Mouse (Mus musculus) frontal cortex, adult 2 months (tissue): ENCODE measurements around the gene Cdk2ap2. TPM values are rescaled to one million over a fixed set of nuclear protein-coding genes. Genes with fewer than 3 reads are reported as not detected.
"Not testable (repeated sequence)": the region's sequence is repeated elsewhere in the genome, so short reads cannot be mapped to it uniquely, and the experiment has no call there.

ENCODE experiments used
- DNase-seq, 2 experiments: peaks; one replicate each; pipeline ENCODE4 v3.0.0; 2022; ENCODE audit warnings: low spot score in 1 of 2; ENCODE audit errors: extremely low spot score in 1 of 2
- polyA plus RNA-seq: library from polyadenylated mRNA; depleted of rRNA; stranded (reverse); fragments of >200 nt; gene quantifications from 2 replicates; pipeline ENCODE4 v1.2.3, GENCODE M21; 2012

The Cdk2ap2 gene
- polyA plus RNA-seq, 1 experiment, result 50.3 TPM

DNA sequence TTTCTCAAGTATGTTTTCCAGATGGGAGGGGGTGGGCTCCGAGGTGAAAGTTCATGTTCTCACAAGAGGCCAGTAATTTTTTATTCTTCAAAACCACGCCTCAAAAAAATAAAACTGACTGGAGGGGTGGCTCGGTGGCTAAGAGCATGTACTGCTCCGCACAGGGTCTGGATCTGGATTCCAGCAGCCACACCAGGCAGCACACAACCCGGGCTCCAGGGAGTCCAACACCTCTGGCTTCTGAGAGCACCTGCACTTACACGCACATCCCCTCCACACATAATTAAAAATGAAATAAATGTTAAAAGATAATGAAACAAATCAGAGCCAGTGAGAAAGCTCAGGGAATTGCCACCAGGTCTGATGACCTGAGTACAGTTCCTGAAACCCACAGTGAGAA, 30.7 kb upstream of the Cdk2ap2 start:
- DNase-seq, result no peak

DNA sequence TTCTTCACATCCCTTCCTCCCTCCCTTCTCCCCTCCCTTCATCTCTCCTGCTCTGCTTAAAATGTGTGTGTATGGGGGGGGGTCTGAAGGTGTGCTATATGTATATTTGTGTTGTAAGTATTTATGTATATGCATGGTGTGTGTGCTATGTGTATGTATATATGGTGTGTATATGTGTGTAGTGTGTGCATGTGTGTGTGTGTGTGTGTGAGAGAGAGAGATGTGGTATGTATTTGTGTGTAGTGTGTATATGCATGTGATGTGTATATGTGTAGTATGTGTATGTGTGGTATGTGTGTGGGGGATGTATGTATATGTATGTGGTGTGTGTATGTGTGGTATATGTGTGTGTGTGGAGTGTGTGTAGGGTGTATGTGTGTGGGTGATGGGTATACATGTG, 30.1 kb upstream of the Cdk2ap2 start:
- no peak for DNase-seq

DNA sequence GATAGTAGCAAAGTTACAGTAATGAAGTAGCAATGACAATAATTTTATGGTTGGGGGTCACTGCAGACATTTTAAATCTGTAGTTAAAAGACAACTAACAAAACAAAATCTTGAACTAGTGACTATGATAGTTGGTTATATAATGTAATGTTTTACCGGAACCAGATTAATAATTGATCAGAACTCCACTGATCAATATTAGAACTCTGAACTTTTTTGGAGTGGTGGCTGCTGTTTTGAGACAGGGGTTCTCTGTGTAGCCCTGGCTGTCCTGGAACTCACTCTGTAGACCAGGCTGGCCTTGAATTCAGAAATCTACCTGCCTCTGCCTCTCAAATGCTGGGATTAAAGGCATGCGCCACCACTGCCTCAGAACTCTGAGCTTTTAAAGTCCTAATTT, 28.7 kb upstream of the Cdk2ap2 start:
- DNase-seq, result not testable (repeated sequence)

DNA sequence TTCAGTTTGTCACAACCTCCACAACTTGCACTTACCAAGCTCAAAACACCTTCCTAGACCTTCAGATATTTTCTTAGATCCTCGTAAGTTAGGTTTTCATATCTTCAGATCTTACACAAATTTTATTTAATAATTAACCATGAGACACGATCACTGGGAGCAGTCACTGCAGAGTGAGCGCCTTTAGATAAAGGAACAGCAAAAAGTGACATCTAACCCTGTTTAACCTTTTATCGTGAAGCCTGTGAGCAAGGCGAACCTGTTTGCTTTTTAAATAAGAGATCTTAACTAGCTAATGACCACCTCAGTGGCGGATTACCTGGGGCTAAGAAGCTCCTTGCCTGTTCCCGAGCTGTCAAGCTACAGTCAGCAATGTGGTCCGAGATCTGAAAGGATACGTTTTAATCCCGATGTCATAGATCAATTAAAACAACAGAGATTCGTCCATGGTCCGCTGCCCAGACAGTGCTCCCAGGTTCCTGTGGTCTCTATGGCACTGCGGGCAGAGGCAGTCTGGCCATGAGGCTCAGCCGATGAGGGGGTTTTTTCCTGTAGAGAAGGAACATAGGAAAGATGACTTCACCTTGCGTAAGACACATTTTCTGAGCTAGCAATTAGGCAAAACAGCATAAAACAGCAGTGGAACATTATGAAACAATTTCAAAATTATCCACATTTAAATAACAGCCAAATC, 28.1 kb upstream of the Cdk2ap2 start:
- DNase-seq, result no peak

DNA sequence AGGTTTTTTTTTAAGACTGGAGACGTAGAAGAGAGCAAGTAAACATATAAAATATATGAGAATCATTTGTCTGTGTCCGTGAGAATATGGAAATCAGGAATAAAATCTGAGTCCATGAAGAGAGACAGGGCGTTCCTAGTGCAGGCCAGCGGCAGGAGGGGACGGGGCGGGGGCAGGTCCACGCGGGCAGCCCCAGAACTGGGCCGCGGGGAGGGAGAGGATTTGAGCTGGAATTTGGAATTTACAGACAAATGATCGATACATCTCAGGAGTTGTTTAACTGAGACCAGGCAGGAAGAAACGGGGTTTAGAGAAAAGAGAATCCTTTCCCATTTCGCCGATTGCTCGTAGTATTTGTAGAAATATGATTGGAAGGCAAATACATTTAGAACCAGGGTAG, 26.7 kb upstream of the Cdk2ap2 start:
- no peak for DNase-seq

DNA sequence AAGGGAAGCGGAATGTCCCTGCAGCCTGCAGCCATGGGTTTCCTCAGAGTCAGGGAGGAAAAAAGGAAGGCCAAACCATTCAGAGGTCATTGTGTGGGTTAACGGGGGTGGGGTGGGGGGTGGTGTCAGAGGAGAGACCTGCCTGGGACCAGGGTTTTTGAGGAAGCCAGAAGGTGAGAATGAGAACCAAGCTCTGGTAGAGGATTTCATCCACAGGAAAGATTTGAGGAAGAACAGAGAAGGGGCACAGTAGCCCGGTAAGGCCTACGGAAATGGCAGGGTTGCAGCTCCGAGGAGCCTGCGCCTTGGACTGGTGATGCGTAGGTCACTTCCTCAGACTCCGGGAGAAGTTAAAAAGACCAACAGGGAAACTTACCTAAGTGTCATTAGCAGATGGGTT, 26.2 kb upstream of the Cdk2ap2 start:
- DNase-seq, result no peak

DNA sequence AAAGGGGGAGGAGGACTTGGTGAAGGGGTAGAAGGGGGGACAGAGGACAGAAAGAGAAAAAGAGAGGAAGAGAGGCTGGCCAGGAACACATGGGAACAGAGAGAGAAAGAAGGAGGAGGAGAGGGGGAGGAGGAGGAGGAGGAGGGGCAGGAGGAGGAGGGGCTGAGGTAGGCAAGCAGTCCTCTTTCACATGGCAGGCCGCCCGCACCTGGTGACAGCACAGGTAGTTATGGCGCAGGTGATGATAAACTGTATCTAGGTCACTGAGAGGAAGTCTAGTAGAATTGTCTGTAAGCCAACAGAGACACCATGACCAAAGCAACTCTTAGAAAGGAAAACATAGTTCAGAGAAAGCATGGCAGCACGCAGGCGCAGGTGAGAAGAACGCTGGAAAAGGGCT, 25.6 kb upstream of the Cdk2ap2 start:
- no peak for DNase-seq

DNA sequence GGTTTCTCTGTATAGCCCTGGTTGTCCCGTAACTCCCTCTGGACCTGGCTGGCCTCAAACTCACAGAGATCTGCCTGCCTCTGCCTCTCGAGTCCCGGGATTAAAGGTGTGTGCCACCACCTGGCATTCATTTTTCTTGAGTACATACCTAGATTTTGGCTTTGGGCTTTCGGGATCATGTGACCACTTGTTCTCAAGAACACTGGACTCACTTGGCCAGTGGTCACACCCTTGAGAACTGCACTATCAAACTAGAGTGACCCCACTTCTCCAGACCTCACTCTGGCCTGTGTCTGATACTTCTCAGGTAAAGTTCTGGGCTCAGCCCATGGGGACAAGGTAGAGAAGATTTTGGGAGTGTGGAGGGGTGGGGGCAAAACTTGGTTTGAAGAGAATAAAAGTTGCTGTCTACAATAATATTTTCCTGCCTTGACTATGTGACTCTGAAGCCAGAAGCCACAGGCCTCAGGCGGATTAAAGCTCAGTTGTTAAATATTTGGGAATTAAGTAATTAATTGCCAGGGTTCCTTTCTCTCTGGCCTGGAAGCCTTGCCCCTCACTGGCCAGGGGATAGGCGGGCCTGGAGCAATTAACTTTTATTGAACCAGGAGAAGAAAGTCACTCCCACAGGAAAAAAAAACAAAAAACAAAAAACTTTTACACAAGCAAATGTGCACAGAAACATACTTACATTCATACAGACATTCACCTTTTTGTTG, 24.1 kb upstream of the Cdk2ap2 start:
- no peak for DNase-seq

DNA sequence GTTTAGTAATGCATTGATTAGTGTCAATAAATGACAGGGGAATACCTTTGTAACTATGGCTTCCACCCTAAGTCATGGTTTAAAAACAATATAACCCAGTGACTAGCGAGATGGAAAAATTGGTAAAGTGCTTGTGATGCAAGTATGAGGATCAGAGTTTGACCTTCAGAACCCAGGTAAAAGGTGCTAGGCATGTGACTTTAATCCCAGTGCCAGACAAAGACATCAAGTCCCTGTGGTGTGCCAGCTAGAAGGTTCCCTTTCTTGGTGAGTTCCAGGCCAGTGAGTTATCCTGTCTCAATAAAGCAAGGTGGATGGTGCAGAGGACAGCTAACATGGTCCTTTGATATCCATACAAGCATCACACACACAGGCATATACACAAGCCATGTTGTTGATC, 21.5 kb upstream of the Cdk2ap2 start:
- no peak for DNase-seq

DNA sequence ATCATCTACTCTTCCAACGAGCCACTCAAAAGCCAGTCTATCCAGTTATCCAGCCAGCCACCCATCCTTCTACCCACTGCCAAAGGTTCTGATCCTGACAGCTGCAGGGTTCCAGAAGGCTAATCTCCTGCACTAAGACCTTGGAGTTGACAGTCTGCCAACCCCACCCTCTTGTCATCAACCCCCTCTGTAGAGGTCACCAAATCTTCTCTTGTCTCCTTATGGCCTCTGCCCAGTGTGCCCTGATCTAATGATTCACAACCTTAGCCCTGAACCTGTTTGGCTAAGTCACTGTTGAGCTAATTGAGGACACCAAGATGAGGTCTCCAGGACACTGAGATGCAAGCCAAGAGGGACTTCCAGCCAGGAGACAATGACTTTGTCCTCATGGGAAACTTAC, 17.4 kb upstream of the Cdk2ap2 start:
- no peak for DNase-seq

DNA sequence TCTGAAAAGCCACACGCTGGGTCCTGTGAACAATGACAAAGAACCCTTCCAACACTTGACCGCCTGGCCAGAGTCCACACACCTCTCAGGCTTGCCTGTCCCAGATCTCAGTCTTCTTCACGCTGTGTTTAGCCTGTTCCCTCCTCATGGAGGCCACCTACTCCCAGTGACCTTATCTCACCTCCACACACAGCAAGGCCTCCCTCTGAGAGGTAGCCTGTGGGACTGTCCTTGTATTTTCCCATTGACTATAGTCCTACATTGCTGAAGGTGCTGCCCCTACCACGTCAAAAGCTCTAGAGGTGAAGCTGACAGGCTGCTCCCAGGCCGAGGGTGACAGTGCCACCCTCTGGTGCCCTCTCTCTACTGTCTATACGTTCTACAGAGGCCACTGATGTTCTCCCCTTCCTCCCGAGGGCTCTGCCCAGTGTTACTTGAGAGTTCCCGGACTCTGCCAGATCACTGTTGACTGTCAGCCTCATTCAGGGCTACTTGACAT, 16.4 kb upstream of the Cdk2ap2 start:
- DNase-seq, result no peak

DNA sequence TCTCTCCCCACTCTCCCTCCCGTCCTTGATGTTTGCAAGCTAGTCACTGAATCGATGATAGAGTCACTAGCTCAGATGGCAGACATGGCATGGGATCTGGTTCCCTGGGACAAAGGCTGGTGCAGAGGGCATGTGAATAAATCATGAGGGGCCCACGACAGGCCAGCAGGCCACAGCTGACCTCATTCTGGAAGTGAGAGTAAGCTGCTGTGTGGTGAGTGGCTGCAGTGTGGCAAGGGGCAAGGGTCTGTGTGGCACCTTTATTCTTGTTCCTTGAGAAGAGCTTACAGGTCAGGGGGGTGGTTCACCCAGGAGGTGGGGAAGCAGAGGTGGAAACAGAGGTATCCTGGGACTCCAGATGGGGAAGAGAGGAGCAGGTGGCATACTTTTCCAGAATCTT, 15.6 kb upstream of the Cdk2ap2 start, which contains the start of gene Cabp2:
Cabp2 (plus strand) TSS at position 185 of the 400 bp plus-strand sequence.
- DNase-seq, result no peak

DNA sequence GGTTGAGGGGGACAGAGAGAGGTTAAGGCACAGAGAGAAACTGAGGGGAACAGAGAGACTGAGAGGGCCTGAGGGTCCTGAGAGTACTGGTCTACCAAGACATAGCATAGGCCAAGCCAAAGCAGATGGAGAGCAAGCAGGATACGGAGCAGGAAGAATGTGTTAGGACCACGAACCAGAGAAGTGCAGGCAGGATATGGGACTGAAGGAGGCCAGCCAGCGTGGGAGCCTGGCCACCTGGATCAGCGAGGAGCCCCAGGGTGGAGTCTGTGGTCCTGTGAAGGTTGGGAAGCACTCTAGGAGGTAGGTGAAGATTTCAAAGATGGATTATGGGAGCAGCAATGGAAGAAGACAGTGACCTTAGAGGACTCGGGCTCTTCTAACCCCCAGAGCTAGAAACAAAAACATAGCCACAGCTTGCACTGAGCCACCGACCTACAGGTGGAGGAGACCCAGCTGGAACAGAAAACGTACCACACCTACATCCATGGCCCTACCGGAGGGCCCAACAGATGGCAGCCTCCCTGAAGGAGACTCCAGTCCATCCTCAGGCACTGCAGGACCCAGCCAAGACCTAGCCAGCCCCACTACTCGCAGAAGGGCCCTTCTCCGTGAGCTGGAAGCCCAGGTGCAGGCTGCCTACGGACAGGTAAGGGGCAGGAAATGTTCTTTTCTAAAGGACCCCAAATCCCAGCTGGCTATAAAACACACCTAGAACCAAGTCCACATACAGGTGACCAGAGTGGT, 14.6 kb upstream of the Cdk2ap2 start:
- no peak for DNase-seq

DNA sequence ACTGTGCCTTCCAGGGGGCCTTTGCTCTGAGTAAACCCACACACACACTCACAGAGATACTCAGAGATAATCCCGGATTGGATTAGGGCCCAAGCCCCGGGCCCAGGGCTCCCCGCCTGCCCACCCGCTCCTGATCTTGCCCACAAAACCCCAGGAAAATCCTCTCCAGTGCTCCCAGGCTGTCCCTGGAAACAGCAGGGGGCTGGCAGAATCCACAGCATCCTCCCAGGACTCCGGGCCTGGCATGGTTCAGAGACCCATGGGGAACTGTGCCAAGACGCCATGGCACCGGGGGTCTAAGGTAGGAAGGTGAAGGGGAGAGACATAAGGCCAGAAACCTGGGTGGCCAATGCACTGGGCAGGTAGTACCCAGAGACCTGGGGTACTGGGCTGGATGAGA, 13.7 kb upstream of the Cdk2ap2 start:
- no peak for DNase-seq

DNA sequence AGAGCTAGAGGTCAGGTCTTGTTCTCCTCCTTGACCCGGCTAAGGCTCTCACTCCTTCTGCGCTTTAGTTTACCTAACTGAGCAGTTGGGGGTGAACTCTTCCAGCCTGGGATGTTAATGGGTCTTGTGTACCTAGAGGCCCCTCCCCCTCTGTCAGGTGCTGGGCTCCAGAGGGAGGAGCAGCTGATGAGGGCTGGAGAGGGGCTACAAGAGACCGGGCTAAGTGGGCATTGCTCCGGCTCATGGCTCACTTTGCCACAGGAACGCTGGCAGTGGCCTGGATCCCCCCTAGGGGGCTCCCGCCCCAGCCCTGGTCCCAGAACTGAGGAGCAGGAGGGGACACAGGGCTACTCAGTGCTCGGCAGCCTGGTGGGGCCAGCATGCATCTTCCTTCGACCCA, 13.2 kb upstream of the Cdk2ap2 start:
- no peak for DNase-seq

DNA sequence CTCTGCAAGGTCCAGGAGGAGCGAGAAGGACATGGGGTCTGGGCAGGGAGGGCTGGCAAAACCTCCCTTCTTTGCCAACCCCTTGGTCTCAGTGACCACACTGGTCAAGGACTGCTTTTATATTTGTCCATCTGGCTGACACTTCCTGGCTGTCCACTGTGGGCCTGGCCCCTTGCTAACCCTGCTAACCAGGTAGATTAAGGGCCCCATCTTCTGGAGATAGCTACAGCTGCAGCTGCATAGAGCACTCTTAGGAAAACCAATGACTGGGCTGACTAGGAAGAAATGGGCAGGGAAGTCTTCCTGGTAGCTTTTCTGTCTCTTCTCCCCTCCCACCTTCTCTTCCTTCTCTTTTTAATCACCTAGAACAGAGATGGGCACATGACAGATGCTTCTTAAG, 12.0 kb upstream of the Cdk2ap2 start:
- DNase-seq, result no peak

DNA sequence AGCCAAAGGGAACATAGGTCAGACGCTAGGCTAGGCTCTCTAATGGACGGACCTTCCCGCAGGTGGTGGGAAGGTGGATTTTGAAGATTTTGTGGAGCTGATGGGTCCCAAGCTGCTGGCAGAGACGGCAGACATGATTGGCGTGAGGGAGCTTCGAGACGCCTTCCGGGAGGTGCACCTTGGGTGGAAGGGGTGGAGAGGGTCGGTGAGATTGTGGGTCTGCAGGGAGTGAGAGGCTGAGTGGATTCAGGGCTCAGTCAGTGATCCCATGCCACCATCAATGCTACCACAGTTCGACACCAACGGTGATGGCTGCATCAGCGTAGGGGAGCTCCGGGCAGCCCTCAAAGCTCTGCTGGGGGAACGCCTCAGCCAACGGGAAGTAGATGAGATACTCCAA, 10.8 kb upstream of the Cdk2ap2 start:
- DNase-seq, result no peak

DNA sequence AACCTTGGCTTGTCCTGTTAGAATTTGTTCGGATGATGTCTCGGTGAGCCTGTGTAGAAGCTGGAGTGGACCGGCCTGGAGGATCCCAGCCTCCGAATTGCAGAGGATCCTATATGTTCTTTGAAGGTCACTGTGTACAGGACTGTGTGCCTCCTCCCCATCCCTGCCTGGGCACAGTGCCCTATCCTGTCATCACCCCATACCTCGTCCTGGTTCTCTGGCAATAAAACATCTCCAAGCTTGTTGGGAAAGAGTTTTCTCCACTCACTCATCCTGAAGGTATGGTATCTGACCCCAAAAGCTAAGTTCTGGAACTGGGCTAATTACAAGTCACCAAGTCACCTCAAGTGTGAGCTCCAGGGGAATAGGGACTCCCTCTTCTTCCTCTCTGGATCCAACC, 9.9 kb upstream of the Cdk2ap2 start:
- DNase-seq, result no peak

DNA sequence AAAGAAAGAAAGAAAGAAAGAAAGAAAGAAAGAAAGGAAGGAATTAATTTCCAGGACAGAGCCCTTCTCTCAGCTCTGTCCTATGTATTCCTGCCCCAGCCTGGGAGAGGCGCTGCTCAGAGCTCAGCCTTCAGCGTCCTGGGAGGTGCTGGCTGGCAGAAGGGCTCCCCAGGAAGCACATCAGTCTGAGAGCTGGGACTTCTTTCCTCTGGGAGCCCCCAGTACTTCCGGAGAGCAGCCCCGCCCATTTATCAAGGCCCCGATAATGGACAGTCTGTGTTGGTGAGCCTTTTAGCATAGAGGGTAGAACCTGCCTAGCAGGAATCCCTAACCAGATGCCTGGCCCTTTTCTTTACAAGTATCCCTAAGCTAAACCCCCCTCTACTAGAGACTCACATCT, 8.8 kb upstream of the Cdk2ap2 start:
- DNase-seq, result no peak

DNA sequence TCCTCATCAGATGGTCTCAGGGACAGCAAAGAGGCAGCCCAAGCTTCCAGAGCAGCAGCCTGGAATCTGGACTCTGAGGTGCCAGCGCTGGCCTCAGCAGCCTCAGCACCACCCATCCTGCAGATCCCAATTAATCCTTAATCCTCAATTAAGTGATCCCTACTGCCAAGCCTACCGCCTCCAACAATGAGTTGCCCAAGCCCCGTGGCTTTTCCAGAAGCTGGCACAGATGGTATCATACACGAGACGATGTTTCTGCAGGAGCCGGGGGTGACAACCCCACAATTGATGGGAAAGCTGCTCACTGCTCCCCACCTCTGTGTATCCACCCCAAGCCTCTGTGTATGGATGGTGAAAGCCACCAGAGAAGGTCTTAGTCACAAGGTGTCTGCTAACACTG, 7.9 kb upstream of the Cdk2ap2 start:
- no peak for DNase-seq

DNA sequence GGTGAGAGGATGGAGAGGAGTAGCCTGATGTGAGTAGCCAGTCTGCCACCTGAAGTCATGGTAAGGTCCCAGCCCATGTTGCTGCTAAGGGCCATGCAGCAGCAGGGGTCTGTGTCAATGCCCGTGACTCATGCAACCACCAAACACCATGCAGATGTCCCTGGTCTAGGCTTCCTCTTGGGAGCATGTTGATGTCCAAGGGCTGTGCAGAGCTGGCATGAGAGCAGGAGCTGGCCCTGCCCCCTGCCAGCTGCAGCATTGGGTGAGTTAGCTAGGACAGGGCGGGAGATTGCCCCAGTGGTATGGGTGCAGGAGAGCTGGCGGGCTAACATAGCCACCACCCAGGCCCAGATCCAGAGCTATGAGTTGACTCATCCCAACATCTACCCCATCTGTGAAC, 6.5 kb upstream of the Cdk2ap2 start:
- no peak for DNase-seq

DNA sequence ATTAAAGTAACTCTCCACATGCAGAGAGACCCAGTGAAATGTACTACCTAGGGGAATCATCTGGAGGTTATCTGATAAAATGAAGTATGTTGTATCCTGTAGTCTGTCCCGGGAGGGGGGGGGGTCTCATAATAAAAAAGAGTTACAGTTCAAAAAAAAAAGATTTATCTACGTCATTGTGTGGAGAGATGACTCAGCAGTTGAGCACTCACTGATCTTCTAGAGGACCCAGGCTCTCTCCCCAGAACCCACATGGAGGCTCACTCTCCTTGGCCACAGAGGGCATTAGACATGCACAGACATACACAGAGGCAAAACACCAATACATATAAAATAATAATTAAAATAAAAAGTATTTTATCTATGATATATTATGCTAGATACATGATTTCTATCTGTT, 5.6 kb upstream of the Cdk2ap2 start:
- DNase-seq, result no peak
